Mouse (Mus musculus) hindbrain, embryonic 11.5 days (tissue): ENCODE results near the gene Rbks. TPM values are rescaled to one million over a fixed set of nuclear protein-coding genes. Genes with fewer than 3 reads are reported as not detected.
"Not testable (repeated sequence)": the region's sequence is repeated elsewhere in the genome, so short reads cannot be mapped to it uniquely, and the experiment has no call there.

Source experiments
- ATAC-seq: fragments of 200-750 bp; cut with Nextera tagmentation; 2 replicates; pipeline ENCODE4 v1.8.0; 2017; ENCODE audit warnings: mild to moderate bottlenecking, moderate TSS enrichment, moderate library complexity; ENCODE audit not compliant: low FRiP score
- DNase-seq: peaks from one replicate; pipeline ENCODE4 v3.0.0-alpha.2; 2015; ENCODE audit warnings: low spot score
- H3K27ac ChIP-seq: fragments of 300-500 bp; sonication (generic); 2 replicates; pipeline ENCODE4 v1.5.1; 2014; ENCODE audit warnings: mild to moderate bottlenecking, low read depth, low read length
- H3K27me3 ChIP-seq: fragments of 300-500 bp; sonication (generic); 2 replicates; pipeline ENCODE4 v1.6.1; 2014; ENCODE audit warnings: mild to moderate bottlenecking, low read length, moderate library complexity, mixed read lengths; ENCODE audit not compliant: control insufficient read depth, insufficient read depth
- H3K36me3 ChIP-seq: fragments of 300-500 bp; sonication (generic); 2 replicates; pipeline ENCODE4 v1.6.1; 2014; ENCODE audit warnings: mild to moderate bottlenecking, low read length, moderate library complexity, mixed read lengths; ENCODE audit not compliant: control insufficient read depth, insufficient read depth
- H3K4me1 ChIP-seq: fragments of 300-500 bp; sonication (generic); replicated peaks from 2 replicates; pipeline ENCODE4 v1.6.1; 2014; ENCODE audit warnings: low read length, mixed read lengths; ENCODE audit not compliant: control insufficient read depth, insufficient read depth
- H3K4me2 ChIP-seq: fragments of 300-500 bp; sonication (generic); replicated peaks from 2 replicates; pipeline ENCODE4 v1.6.1; 2014; ENCODE audit warnings: mild to moderate bottlenecking, low read depth, low read length
- H3K4me3 ChIP-seq: fragments of 300-500 bp; sonication (generic); 2 replicates; pipeline ENCODE4 v1.5.1; 2014; ENCODE audit warnings: low read depth, low read length
- H3K9ac ChIP-seq: fragments of 300-500 bp; sonication (generic); 2 replicates; pipeline ENCODE4 v1.6.1; 2014; ENCODE audit warnings: low read depth, low read length
- H3K9me3 ChIP-seq: fragments of 300-500 bp; sonication (generic); 2 replicates; pipeline ENCODE4 v1.6.1; 2016; ENCODE audit warnings: low read length; ENCODE audit not compliant: control insufficient read depth
- WGBS: fragments of 180-500 bp; shearing (Covaris S2); extraction: QIAGEN DNeasy Blood & Tissue Kit; methylation state at CpG from one replicate; pipeline ENCODE4 v1.1.7; 2014; 5-methylcytosine and 5-hydroxymethylcytosine counted together
- polyA plus RNA-seq: library from polyadenylated mRNA; unstranded; fragments of >200 nt; fragmentation: Nextera tagmentation; extraction: Ambion mirVana; gene quantifications from 2 replicates; pipeline ENCODE4 v1.2.1, GENCODE M21; 2014

Gene Rbks
- polyA plus RNA-seq, 1 experiment from 2014 or later: 2.0 TPM

DNA sequence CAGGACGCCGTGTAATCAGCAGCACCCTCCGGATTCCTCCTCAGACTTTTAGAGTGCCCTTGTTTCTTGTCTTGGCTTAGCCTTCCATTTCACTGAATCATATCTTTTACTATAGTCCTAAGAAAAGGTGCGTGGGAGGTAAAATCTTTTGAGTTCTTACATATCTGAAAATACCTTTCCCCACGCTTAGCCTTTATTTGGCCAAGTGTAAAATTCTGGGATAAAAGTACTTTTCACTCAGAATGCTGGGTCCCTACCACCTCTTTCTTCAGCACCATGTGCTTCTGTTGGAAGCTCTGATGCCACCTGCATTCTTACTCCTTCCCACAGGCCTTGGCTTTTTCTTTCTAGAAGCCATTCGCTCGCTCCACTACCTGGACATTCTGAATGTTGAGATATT lies 106.3 kb downstream of the Rbks start:
- H3K4me2 ChIP-seq: no peak overlapping the region
- no peaks in the 10 kb centered on the region for H3K4me1 ChIP-seq
- DNase-seq (no peak), ATAC-seq (no peak)
- H3K27me3 ChIP-seq: no peaks in the 10 kb centered on the region
- no peak overlapping the region for H3K4me3 ChIP-seq
- 91% methylated on average over 7 of the region's 7 CpGs for WGBS
- no peak overlapping the region for H3K27ac ChIP-seq
- no peak overlapping the region for H3K9ac ChIP-seq
- H3K9me3 ChIP-seq: no peaks in the 10 kb centered on the region
- H3K36me3 ChIP-seq: no peaks in the 10 kb centered on the region

DNA sequence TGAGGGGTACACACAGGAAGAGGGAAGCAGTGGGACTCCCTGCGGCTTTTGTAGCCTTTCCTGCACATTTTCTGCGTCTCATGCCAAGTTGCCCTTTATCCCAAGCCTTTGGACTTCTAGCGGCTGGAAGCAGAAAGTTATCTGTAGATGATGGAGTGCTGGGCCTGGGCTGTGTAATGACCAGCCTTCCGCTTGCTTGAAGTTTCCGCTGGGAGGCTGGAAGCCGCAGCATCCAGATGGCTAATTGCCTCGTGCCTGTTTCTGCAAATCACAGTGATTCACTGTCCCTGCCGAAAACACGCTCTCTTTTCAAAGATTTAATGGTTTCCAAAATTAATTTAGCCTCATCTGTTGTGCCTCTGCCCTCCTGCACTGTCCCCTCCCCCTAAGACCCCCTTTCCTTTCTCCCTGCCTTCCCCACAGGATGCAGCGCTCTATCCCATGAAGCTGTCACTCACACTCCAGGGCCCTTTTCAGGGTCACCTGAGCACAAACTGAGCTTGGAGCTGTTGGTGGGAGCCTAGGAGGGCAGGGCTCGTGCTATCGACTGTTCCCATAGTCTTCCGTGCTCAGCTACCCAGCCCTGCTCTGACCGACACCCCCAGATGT lies 107.6 kb downstream of the Rbks start:
- ATAC-seq: no peak
- DNase-seq: no peak
- Histone ChIP-seq H3K36me3 (no peaks in the 10 kb centered on the region), H3K9me3 (no peaks in the 10 kb centered on the region), H3K27me3 (no peaks in the 10 kb centered on the region), H3K27ac (no peak overlapping the region), H3K9ac (no peak overlapping the region), H3K4me3 (no peak overlapping the region), H3K4me1 (no peaks in the 10 kb centered on the region), H3K4me2 (no peak overlapping the region)
- 76% methylated on average over 14 of the region's 14 CpGs for WGBS

DNA sequence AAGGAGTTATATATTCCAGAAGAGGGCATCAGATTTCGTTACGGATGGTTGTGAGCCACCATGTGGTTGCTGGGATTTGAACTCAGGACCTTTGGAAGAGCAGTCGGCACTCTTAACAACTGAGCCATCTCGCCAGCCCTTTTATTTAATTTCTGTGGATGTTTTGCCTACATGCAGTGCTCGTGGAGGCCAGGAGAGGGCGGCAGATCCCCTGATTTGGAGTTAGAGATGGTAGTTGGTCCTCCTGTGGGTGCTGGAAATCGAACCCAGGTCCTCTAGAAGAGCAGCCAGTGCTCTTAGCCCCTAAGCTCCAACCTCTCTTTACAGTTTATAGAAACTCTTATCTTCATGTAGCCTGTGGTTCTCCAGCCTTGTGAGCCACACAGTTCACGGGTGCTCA lies 108.8 kb downstream of the Rbks start:
- not testable (repeated sequence) for H3K27me3 ChIP-seq, H3K4me3 ChIP-seq, H3K4me2 ChIP-seq, H3K36me3 ChIP-seq, H3K9ac ChIP-seq, H3K27ac ChIP-seq, ATAC-seq, H3K9me3 ChIP-seq, H3K4me1 ChIP-seq, DNase-seq
- WGBS: 83% methylated on average over 8 of the region's 8 CpGs

DNA sequence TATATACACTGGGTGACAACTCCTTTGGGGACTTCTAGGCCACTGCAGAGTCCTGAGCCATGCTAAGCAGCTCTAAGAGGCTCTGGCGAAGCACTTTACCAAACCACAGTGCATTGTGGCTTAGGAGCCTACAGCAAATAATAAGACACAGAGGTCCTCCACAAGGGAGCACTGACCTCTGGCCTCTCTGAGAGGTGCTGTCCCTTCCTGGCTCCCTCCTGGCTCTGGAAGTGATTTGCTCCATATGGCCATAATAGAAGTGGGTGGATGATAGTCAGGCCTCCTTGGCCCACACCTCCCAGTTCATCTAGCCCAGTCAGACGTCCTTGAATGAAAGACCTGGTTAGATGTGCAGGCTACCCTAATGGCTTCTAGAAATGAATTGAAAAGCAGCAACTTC lies 109.4 kb downstream of the Rbks start:
- DNase-seq: no peak
- ATAC-seq: no peak
- WGBS: 57% methylated on average over 2 of the region's 2 CpGs

DNA sequence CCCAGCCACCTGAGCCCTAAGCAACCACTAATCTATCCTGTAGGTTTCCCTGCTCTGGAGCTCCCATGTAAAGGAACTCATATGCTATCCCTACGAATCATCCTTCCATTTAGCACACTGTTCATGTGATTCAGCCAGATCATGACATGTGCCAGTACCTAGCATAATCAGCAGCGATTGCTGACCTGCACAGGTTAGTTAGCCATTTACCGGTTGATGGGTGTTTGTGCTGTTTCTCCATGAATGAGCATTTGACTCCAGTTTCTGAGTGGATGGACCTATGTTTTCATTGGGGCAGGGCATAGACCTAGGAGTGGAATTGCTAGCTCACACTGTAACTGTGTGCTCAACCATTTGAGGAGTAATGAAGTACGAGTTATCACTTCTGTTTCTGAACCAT lies 111.9 kb downstream of the Rbks start:
- H3K27me3 ChIP-seq: no peaks in the 10 kb centered on the region
- H3K27ac ChIP-seq: no peak overlapping the region
- ATAC-seq (no peak), DNase-seq (no peak)
- no peak overlapping the region for H3K9ac ChIP-seq
- H3K4me1 ChIP-seq: no peaks in the 10 kb centered on the region
- no peaks in the 10 kb centered on the region for H3K36me3 ChIP-seq
- no peak overlapping the region for H3K4me2 ChIP-seq
- no peak overlapping the region for H3K4me3 ChIP-seq
- no peaks in the 10 kb centered on the region for H3K9me3 ChIP-seq
- 92% methylated on average over 4 of the region's 4 CpGs for WGBS

More for the DNA sequence above, 109.4 kb downstream of the Rbks start:
- H3K4me3 ChIP-seq: no peak overlapping the region
- no peak overlapping the region for H3K4me2 ChIP-seq
- H3K9me3 ChIP-seq: no peaks in the 10 kb centered on the region
- H3K27me3 ChIP-seq: no peaks in the 10 kb centered on the region
- H3K4me1 ChIP-seq: no peaks in the 10 kb centered on the region
- H3K27ac ChIP-seq: no peak overlapping the region
- H3K9ac ChIP-seq: no peak overlapping the region
- no peaks in the 10 kb centered on the region for H3K36me3 ChIP-seq

DNA sequence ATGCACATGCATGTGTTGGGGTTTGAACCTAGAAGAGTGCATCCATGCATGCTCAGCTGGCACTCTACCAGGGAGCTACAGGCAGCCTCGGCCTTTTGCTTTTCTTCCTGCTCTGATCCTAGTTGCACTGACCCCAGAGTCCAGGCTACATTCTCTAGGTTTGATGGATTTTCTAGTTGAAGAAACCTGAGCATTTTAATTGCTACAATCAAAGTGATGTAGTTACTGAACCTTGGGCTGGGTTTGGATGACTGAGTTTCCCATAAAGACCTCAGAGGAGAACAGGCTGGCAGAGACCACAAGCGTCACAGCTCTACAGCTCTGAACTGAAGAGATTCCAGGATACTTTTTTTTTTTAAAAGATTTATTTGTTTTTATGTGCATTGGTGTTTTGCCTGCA lies 114.2 kb downstream of the Rbks start:
- Histone ChIP-seq H3K9me3 (no peaks in the 10 kb centered on the region), H3K27me3 (no peaks in the 10 kb centered on the region), H3K36me3 (no peaks in the 10 kb centered on the region), H3K27ac (no peak overlapping the region), H3K9ac (no peak overlapping the region), H3K4me3 (no peak overlapping the region), H3K4me2 (no peak overlapping the region), H3K4me1 (no peaks in the 10 kb centered on the region)
- ATAC-seq (no peak), DNase-seq (no peak)
- 76% methylated on average over 2 of the region's 2 CpGs for WGBS

DNA sequence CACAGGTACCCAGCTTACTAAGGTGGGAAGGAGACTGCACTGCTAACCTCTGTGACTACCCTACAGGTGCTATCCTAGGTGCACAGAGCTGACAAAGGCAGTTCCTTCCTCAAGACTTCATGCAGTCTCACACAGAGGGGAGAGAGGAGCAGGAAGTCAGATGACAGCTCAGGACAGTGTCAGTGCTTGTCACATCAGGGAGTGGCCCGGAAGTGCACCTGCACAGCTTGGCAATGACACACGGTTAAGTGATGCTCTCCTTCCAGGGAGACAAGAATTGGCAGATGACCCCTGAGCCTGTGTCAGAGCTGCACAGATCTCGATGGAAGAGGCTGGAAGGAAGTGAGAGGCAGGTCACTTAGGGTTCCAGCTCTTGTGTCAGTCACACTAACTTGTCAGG lies 115.5 kb downstream of the Rbks start:
- no peak for DNase-seq
- WGBS: 82% methylated on average over 3 of the region's 3 CpGs
- no peaks in the 10 kb centered on the region for H3K36me3 ChIP-seq
- no peak overlapping the region for H3K9ac ChIP-seq
- H3K4me1 ChIP-seq: no peaks in the 10 kb centered on the region
- no peak for ATAC-seq
- no peak overlapping the region for H3K4me2 ChIP-seq
- H3K27ac ChIP-seq: no peak overlapping the region
- H3K4me3 ChIP-seq: no peak overlapping the region
- no peaks in the 10 kb centered on the region for H3K9me3 ChIP-seq
- H3K27me3 ChIP-seq: no peaks in the 10 kb centered on the region

DNA sequence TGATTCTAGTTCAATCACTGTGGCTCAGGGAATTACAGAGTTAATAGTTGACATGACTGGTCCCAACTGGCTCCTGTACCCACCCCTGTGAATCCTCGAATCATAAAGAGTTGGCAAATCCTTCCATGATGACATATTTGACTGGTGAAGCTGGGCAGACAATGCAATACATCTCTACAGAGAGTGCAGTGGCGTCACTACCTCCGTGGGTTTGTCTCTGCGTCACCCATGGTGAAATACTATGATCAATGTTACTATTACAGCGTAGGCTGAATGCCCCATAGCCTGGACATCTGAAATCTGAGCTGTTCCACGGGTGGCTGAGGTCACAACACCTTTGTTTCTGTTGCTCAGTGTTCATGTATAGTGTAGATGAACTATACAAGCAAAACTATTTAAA lies 116.2 kb downstream of the Rbks start:
- no peak overlapping the region for H3K4me3 ChIP-seq
- no peak overlapping the region for H3K9ac ChIP-seq
- 76% methylated on average over 6 of the region's 6 CpGs for WGBS
- DNase-seq (no peak), ATAC-seq (no peak)
- no peak overlapping the region for H3K4me2 ChIP-seq
- H3K27me3 ChIP-seq: no peaks in the 10 kb centered on the region
- H3K36me3 ChIP-seq: no peaks in the 10 kb centered on the region
- H3K27ac ChIP-seq: no peak overlapping the region
- H3K9me3 ChIP-seq: no peaks in the 10 kb centered on the region
- no peaks in the 10 kb centered on the region for H3K4me1 ChIP-seq

DNA sequence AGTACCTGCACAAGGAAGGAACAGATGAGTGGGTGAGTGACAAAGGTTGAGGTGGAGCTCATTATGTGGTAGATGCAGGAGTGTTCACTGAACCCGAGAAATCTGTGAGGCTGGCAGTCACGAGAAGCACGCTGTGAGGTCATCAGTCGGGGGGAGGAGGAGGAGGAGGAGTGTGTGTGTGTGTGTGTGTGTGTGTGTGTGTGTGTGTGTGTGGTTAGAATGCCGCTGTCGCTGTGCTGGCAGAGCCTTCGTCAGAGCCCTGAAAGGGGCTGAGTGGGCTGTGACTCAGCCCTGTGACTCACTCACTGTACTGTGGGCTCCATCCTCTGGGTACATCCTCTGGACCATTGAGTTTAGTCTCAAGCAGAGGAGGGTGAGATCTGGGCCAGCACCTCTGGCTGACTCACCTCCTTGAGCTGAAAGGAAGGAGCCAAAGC lies 120.9 kb downstream of the Rbks start:
- Histone ChIP-seq H3K4me2 (no peak overlapping the region), H3K9ac (no peak overlapping the region), H3K36me3 (no peaks in the 10 kb centered on the region), H3K27me3 (no peaks in the 10 kb centered on the region), H3K4me3 (no peak overlapping the region), H3K27ac (no peak overlapping the region), H3K9me3 (no peaks in the 10 kb centered on the region), H3K4me1 (no peaks in the 10 kb centered on the region)
- no peak for ATAC-seq
- 66% methylated on average over 6 of the region's 7 CpGs for WGBS
- DNase-seq: no peak
